Mouse (Mus musculus): ENCODE results near the gene Lig1.

Gene Lig1

GRCm38 (mm10) chr7:13311401-13311800, 34.3 kb downstream of the Lig1 start:
- DNase-seq: no peak

GRCm38 (mm10) chr7:13314095-13314597, 37.1 kb downstream of the Lig1 start:
- DNase-seq: no peak

GRCm38 (mm10) chr7:13321424-13321823, 44.3 kb downstream of the Lig1 start:
- no peak for DNase-seq

- no peak for DNase-seq
Measured at GRCm38 (mm10) chr7:13324316-13324715, 47.2 kb downstream of the Lig1 start, which contains the start of gene Pla2g4c. Pla2g4c (plus strand) TSS chr7:13324655.

- DNase-seq: no peak
Measured at GRCm38 (mm10) chr7:13330575-13330974, 53.5 kb downstream of the Lig1 start.

GRCm38 (mm10) chr7:13355943-13356342, 78.9 kb downstream of the Lig1 start:
- no peak for DNase-seq
